Mouse (Mus musculus): ENCODE measurements at regions not wholly inside any gene's neighbourhood (a gene's known extent, or its start where the extent isn't known, plus 50 kb on each side); places are given as distances from the start of the nearest gene placed in this dataset.

GRCm38 (mm10) chr11:71674319-71674718, 75.4 kb upstream of the Wscd1 start:
- no peak for TF ChIP-seq POLR2A (IDR thresholded peaks at IDR 0.05; ENCODE audit: extremely low read depth, insufficient read depth, low read length)
- TF ChIP-seq CTCF (IDR thresholded peaks at IDR 0.05; ENCODE audit: low read depth, low read length), result peak; percentile 42

Measured in liver, adult 2 months (tissue).